In genomic region chr7:114071395-114071794, GRCm38 (mm10) we compare ENCODE assay signal across 13 mouse cellular contexts. TPM values are rescaled to one million over a fixed set of nuclear protein-coding genes. Genes with fewer than 3 reads are reported as not detected.
A peak's percentile ranks its signal among the peaks of the same experiment; 100 is the strongest.
DNase-seq lines count a peak whose midpoint lies in the region; ATAC-seq and TF ChIP-seq lines count a peak whose summit lies in the region.
"Had no signal": no experiment of that assay in that cellular context is flagged by ENCODE, and none has a peak within 500 bp of the region (broad histone marks: within the 10 kb centered on the region; RNA-seq: fewer than 3 reads in every experiment).

No protein-coding gene starts in this region.

- no peak for ATAC-seq in hindbrain, embryonic 13.5 days (ENCODE audit: low FRiP score)
- no peak for ATAC-seq in limb, embryonic 12.5 days (ENCODE audit: insufficient number of reproducible peaks, insufficient read depth, low FRiP score, low TSS enrichment, low read depth)
- ATAC-seq in stomach, embryonic 16.5 days (ENCODE audit: insufficient read depth, low FRiP score), result no peak

- DNase-seq in hindbrain, embryonic 10.5 days (ENCODE audit: low spot score), result no peak
- no peak for DNase-seq in limb, embryonic 10.5 days (ENCODE audit: low spot score)
- no peak for DNase-seq in left cerebral cortex, postnatal 14 days (ENCODE audit: low spot score in 2 of 2)
- DNase-seq: cerebellum, adult 9-10 months; lung, postnatal 14 days; thymus, postnatal 4 days had no signal

- peak overlapping the region; percentile 57 for H3K27ac ChIP-seq in hindbrain, embryonic 10.5 days
- H3K27ac ChIP-seq in hindbrain, embryonic 13.5 days, result no peak overlapping the region
- no peak overlapping the region for H3K27ac ChIP-seq in limb, embryonic 12.5 days
- no peak overlapping the region; the same call in 1 of the 2 replicates for H3K27ac ChIP-seq in limb, embryonic 10.5 days
- H3K27ac ChIP-seq in embryonic fibroblast, embryonic 13.5 days (ENCODE audit: insufficient read depth, low read length), result peak overlapping the region; percentile 7; the same call in 1 of the 2 replicates
- peak overlapping the region; percentile 78; the same call in 1 of the 2 replicates for H3K27ac ChIP-seq in stomach, embryonic 16.5 days (ENCODE audit: low read length)

- no peak for TF ChIP-seq CTCF in embryonic fibroblast, embryonic 13.5 days (IDR thresholded peaks at IDR 0.05; ENCODE audit: borderline replicate concordance, insufficient read depth, low read length)

- H3K9me3 ChIP-seq in hindbrain, embryonic 10.5 days, result no peaks in the 10 kb centered on the region
- H3K9me3 ChIP-seq in hindbrain, embryonic 13.5 days, result no peaks in the 10 kb centered on the region
- H3K9me3 ChIP-seq in limb, embryonic 12.5 days, result no peaks in the 10 kb centered on the region
- no peaks in the 10 kb centered on the region for H3K9me3 ChIP-seq in limb, embryonic 10.5 days (replicated peaks)
- no peaks in the 10 kb centered on the region for H3K9me3 ChIP-seq in stomach, embryonic 16.5 days (replicated peaks; ENCODE audit: control insufficient read depth, low read length)
- H3K9me3 ChIP-seq: liver, embryonic 15.5 days; midbrain, embryonic 12.5 days had no signal

- WGBS in hindbrain, embryonic 10.5 days, result 72% methylated on average over 5 of the region's 5 CpGs
- WGBS in hindbrain, embryonic 13.5 days, result 67% methylated on average over 5 of the region's 5 CpGs
- 71% methylated on average over 5 of the region's 5 CpGs for WGBS in limb, embryonic 12.5 days
- 81% methylated on average over 5 of the region's 5 CpGs for WGBS in limb, embryonic 10.5 days
- 65% methylated on average over 5 of the region's 5 CpGs for WGBS in stomach, embryonic 16.5 days

- TF ChIP-seq POLR2A in embryonic fibroblast, embryonic 13.5 days (IDR thresholded peaks at IDR 0.05; ENCODE audit: low read depth, low read length), result no peak

- H3K4me1 ChIP-seq in hindbrain, embryonic 10.5 days (replicated peaks), result peaks cover 46% of the 10 kb centered on the region
- peaks cover 19% of the 10 kb centered on the region for H3K4me1 ChIP-seq in hindbrain, embryonic 13.5 days (replicated peaks)
- H3K4me1 ChIP-seq in limb, embryonic 12.5 days (replicated peaks), result peaks cover 33% of the 10 kb centered on the region
- peaks cover 27% of the 10 kb centered on the region for H3K4me1 ChIP-seq in limb, embryonic 10.5 days
- H3K4me1 ChIP-seq in embryonic fibroblast, embryonic 13.5 days (ENCODE audit: control insufficient read depth, insufficient read depth, low read length), result peaks cover 15% of the 10 kb centered on the region
- peaks cover 15% of the 10 kb centered on the region for H3K4me1 ChIP-seq in stomach, embryonic 16.5 days (ENCODE audit: control insufficient read depth, insufficient read depth, low read length)

- no peak overlapping the region for H3K9ac ChIP-seq in hindbrain, embryonic 13.5 days
- H3K9ac ChIP-seq in limb, embryonic 12.5 days (replicated peaks), result no peak overlapping the region
- no peak overlapping the region; the same call in 1 of the 2 replicates for H3K9ac ChIP-seq in stomach, embryonic 16.5 days (ENCODE audit: low read length)
- H3K9ac ChIP-seq: liver, embryonic 15.5 days; midbrain, embryonic 12.5 days had no signal

- no peak overlapping the region for H3K4me2 ChIP-seq in hindbrain, embryonic 13.5 days
- peak overlapping the region; percentile 31; the same call in 1 of the 2 replicates for H3K4me2 ChIP-seq in limb, embryonic 12.5 days
- no peak overlapping the region for H3K4me2 ChIP-seq in stomach, embryonic 16.5 days (ENCODE audit: low read depth, low read length)
- H3K4me2 ChIP-seq: liver, embryonic 15.5 days; midbrain, embryonic 12.5 days had no signal

- intact Hi-C loops in left cerebral cortex, postnatal 14 days (cut with DNase I), result no loop called here

- 0 out of 2 replicates have a peak, but pooled peaks cover 4% of the 10 kb centered on the region for H3K36me3 ChIP-seq in hindbrain, embryonic 10.5 days
- no peaks in the 10 kb centered on the region for H3K36me3 ChIP-seq in hindbrain, embryonic 13.5 days
- H3K36me3 ChIP-seq in limb, embryonic 12.5 days, result no peaks in the 10 kb centered on the region
- 0 out of 2 replicates have a peak, but pooled peaks cover 2% of the 10 kb centered on the region for H3K36me3 ChIP-seq in limb, embryonic 10.5 days
- no peaks in the 10 kb centered on the region for H3K36me3 ChIP-seq in stomach, embryonic 16.5 days (ENCODE audit: control insufficient read depth, insufficient read depth, low read length)
- H3K36me3 ChIP-seq: liver, embryonic 15.5 days; midbrain, embryonic 12.5 days had no signal

- no peak overlapping the region for H3K4me3 ChIP-seq in hindbrain, embryonic 10.5 days
- no peak overlapping the region for H3K4me3 ChIP-seq in hindbrain, embryonic 13.5 days
- H3K4me3 ChIP-seq in limb, embryonic 12.5 days (replicated peaks), result no peak overlapping the region
- H3K4me3 ChIP-seq in limb, embryonic 10.5 days, result no peak overlapping the region
- H3K4me3 ChIP-seq in embryonic fibroblast, embryonic 13.5 days (ENCODE audit: insufficient read depth, low read length), result no peak overlapping the region
- no peak overlapping the region for H3K4me3 ChIP-seq in stomach, embryonic 16.5 days (replicated peaks; ENCODE audit: low read length)
- H3K4me3 ChIP-seq: liver, embryonic 15.5 days; midbrain, embryonic 12.5 days had no signal

- no peaks in the 10 kb centered on the region for H3K27me3 ChIP-seq in hindbrain, embryonic 10.5 days (ENCODE audit: insufficient read depth, poor library complexity, severe bottlenecking)
- no peaks in the 10 kb centered on the region for H3K27me3 ChIP-seq in hindbrain, embryonic 13.5 days
- H3K27me3 ChIP-seq in limb, embryonic 12.5 days, result no peaks in the 10 kb centered on the region
- H3K27me3 ChIP-seq in limb, embryonic 10.5 days (ENCODE audit: low read depth, poor library complexity, severe bottlenecking), result no peaks in the 10 kb centered on the region
- H3K27me3 ChIP-seq in stomach, embryonic 16.5 days (ENCODE audit: control insufficient read depth, insufficient read depth, low read length), result no peaks in the 10 kb centered on the region
- H3K27me3 ChIP-seq: CH12.LX; liver, embryonic 15.5 days; midbrain, embryonic 12.5 days had no signal

RNA-seq across cellular contexts. Expression of gene Rras2, which starts 46.2 kb away (rescaled TPM):
- polyA plus RNA-seq in hindbrain, embryonic 10.5 days (2016; fragmentation: Nextera tagmentation; extraction: Ambion mirVana), result 21.0 and 27.3 TPM in 2 replicates
- 15.8 and 17.6 TPM in 2 replicates for polyA plus RNA-seq in hindbrain, embryonic 13.5 days (2015; fragmentation: Nextera tagmentation; extraction: Ambion mirVana)
- 23.4 and 26.4 TPM in 2 replicates for polyA plus RNA-seq in limb, embryonic 12.5 days (2016; fragmentation: Nextera tagmentation; extraction: Ambion mirVana)
- 22.3 and 26.2 TPM in 2 replicates for polyA plus RNA-seq in limb, embryonic 10.5 days (2016; fragmentation: Nextera tagmentation; extraction: Ambion mirVana)
- polyA plus RNA-seq in embryonic fibroblast, embryonic 13.5 days (2011; ENCODE audit: insufficient read length, low read depth, missing spikeins), result 56.6 and 84.6 TPM in 2 replicates
- polyA plus RNA-seq in stomach, embryonic 16.5 days (2015; fragmentation: Nextera tagmentation; extraction: Ambion mirVana), result 19.5 and 22.9 TPM in 2 replicates
- total RNA-seq in left cerebral cortex, postnatal 14 days (2021), result 10 to 100 TPM; 43.2 to 47.3 TPM

Comparison
In these comparisons a context has a peak if more than half of its experiments do, and no peak if none do; other contexts are left out.
1. H3K27ac ChIP-seq: peak in hindbrain, embryonic 10.5 days (single experiment), embryonic fibroblast, embryonic 13.5 days (single experiment) and stomach, embryonic 16.5 days (single experiment); none in hindbrain, embryonic 13.5 days (single experiment), limb, embryonic 12.5 days (single experiment) and limb, embryonic 10.5 days (single experiment).